Mouse (Mus musculus): ENCODE measurements around the gene Ccl24. TPM values are rescaled to one million over a fixed set of nuclear protein-coding genes. Genes with fewer than 3 reads are reported as not detected.

Gene Ccl24
- total RNA-seq, 2 experiments from 2014 or later, result 0.32 to 1.4 TPM

GRCm38 (mm10) chr5:135544865-135545797, 27.7 kb downstream of the Ccl24 start, which contains the start of gene Hip1:
Gene Hip1, minus strand, starts transcription at chr5:135545120.
- peak; percentile 100 for DNase-seq (ENCODE audit: low spot score)

- peak; percentile 31 for DNase-seq (ENCODE audit: low spot score)
These were observed 28.8 kb downstream of the Ccl24 start for GRCm38 (mm10) chr5:135544032-135544558.

- no peak for DNase-seq (ENCODE audit: low spot score)
These were observed 35.0 kb downstream of the Ccl24 start for GRCm38 (mm10) chr5:135537794-135538214.

- DNase-seq (ENCODE audit: low spot score), result no peak
These were observed 35.5 kb downstream of the Ccl24 start for GRCm38 (mm10) chr5:135537326-135537725.

- DNase-seq (ENCODE audit: low spot score), result no peak
These were observed 37.0 kb downstream of the Ccl24 start for GRCm38 (mm10) chr5:135535867-135536266.

GRCm38 (mm10) chr5:135533431-135533830, 39.4 kb downstream of the Ccl24 start:
- DNase-seq (ENCODE audit: low spot score), result peak; percentile 80

- no peak for DNase-seq (ENCODE audit: low spot score)
These were observed 41.5 kb downstream of the Ccl24 start for GRCm38 (mm10) chr5:135531306-135531845.

- DNase-seq (ENCODE audit: low spot score), result no peak
These were observed 42.9 kb downstream of the Ccl24 start for GRCm38 (mm10) chr5:135529964-135530363.

- DNase-seq (ENCODE audit: low spot score), result no peak
These were observed 43.5 kb downstream of the Ccl24 start for GRCm38 (mm10) chr5:135529310-135529709.

GRCm38 (mm10) chr5:135527986-135528385, 44.9 kb downstream of the Ccl24 start:
- DNase-seq (ENCODE audit: low spot score), result no peak

- DNase-seq (ENCODE audit: low spot score), result peak; percentile 58
These were observed 47.9 kb downstream of the Ccl24 start for GRCm38 (mm10) chr5:135524660-135525560.

GRCm38 (mm10) chr5:135524087-135524486, 48.8 kb downstream of the Ccl24 start:
- no peak for DNase-seq (ENCODE audit: low spot score)

GRCm38 (mm10) chr5:135522111-135522722, 50.6 kb downstream of the Ccl24 start:
- DNase-seq (ENCODE audit: low spot score), result peak; percentile 55

Other genes starting within 250 kb of the Ccl24 start
- gene Fkbp6, start 223.0 kb downstream of the Ccl24 start, total RNA-seq (2021), result not detected
- not detected for gene Trim50, start 219.8 kb downstream of the Ccl24 start, total RNA-seq (2021)
- gene Nsun5, start 203.1 kb downstream of the Ccl24 start, total RNA-seq (2021), result 1 to 10 TPM; 6.4 to 6.7 TPM
- 10 to 100 TPM; 10.0 to 10.9 TPM for gene Pom121, start 178.5 kb downstream of the Ccl24 start, total RNA-seq (2021)
- 10 to 100 TPM; 17.3 TPM for gene Hip1, start 27.9 kb downstream of the Ccl24 start, total RNA-seq (2021)
- not detected for gene Ccl26, start 9.5 kb downstream of the Ccl24 start, total RNA-seq (2021)
- gene Rhbdd2, start 59.6 kb upstream of the Ccl24 start, total RNA-seq (2021), result 10 to 100 TPM; 11.4 to 13.0 TPM
- gene Por, start 97.0 kb upstream of the Ccl24 start, total RNA-seq (2021), result 10 to 100 TPM; 30.3 to 35.6 TPM
- gene Tmem120a, start 171.4 kb upstream of the Ccl24 start, total RNA-seq (2021), result 1 to 10 TPM; 6.8 to 8.4 TPM
- gene Styxl1, start 205.3 kb upstream of the Ccl24 start, total RNA-seq (2021), result not detected
- 1,000 to 10,000 TPM in 1 of 2 experiments, 100 to 1,000 TPM in 1; 959 to 1,045 TPM for gene Mdh2, start 205.4 kb upstream of the Ccl24 start, total RNA-seq (2021)
- not detected for gene Srrm3, start 233.8 kb upstream of the Ccl24 start, total RNA-seq (2021)